Mouse (Mus musculus) midbrain, embryonic 13.5 days (tissue): Measurements from ENCODE around the gene Plppr5. TPM values are rescaled to one million over a fixed set of nuclear protein-coding genes. Genes with fewer than 3 reads are reported as not detected.

Experiments used
- ATAC-seq: fragments of 200-750 bp; cut with Nextera tagmentation; 2 replicates; pipeline ENCODE4 v1.8.0; 2017; ENCODE audit warnings: mild to moderate bottlenecking, moderate TSS enrichment, moderate library complexity
- H3K27ac ChIP-seq: fragments of 300-500 bp; sonication (generic); 2 replicates; pipeline ENCODE4 v1.5.1; 2015; ENCODE audit warnings: inconsistent platforms, mild to moderate bottlenecking, moderate library complexity
- H3K27me3 ChIP-seq: fragments of 300-500 bp; sonication (generic); 2 replicates; pipeline ENCODE4 v1.6.1; 2015; ENCODE audit warnings: mild to moderate bottlenecking, inconsistent platforms
- H3K36me3 ChIP-seq: fragments of 300-500 bp; sonication (generic); 2 replicates; pipeline ENCODE4 v1.6.1; 2015; ENCODE audit warnings: mild to moderate bottlenecking, inconsistent platforms
- H3K4me1 ChIP-seq: fragments of 300-500 bp; sonication (generic); replicated peaks from 2 replicates; pipeline ENCODE4 v1.6.1; 2015; ENCODE audit warnings: inconsistent platforms
- H3K4me2 ChIP-seq: fragments of 300-500 bp; sonication (generic); replicated peaks from 2 replicates; pipeline ENCODE4 v1.6.1; 2015; ENCODE audit warnings: moderate library complexity, mild to moderate bottlenecking, inconsistent platforms
- H3K4me3 ChIP-seq: fragments of 300-500 bp; sonication (generic); replicated peaks from 2 replicates; pipeline ENCODE4 v1.5.1; 2015; ENCODE audit warnings: mild to moderate bottlenecking, inconsistent platforms
- H3K9ac ChIP-seq: fragments of 300-500 bp; sonication (generic); replicated peaks from 2 replicates; pipeline ENCODE4 v1.6.1; 2015; ENCODE audit warnings: mild to moderate bottlenecking, inconsistent platforms
- H3K9me3 ChIP-seq: fragments of 300-500 bp; sonication (generic); 2 replicates; pipeline ENCODE4 v1.6.1; 2016; ENCODE audit warnings: mild to moderate bottlenecking, inconsistent platforms
- WGBS: fragments of 180-500 bp; shearing (Covaris S2); methylation state at CpG from one replicate; pipeline ENCODE4 v1.1.7; 2015; 5-methylcytosine and 5-hydroxymethylcytosine counted together
- polyA plus RNA-seq: library from polyadenylated mRNA; unstranded; fragments of >200 nt; fragmentation: Nextera tagmentation; extraction: Ambion mirVana; gene quantifications from 2 replicates; pipeline ENCODE4 v1.2.1, GENCODE M21; 2015

Gene Plppr5
- polyA plus RNA-seq, 1 experiment from 2014 or later = 1.8 TPM

GRCm38 (mm10) chr3:117614856-117615255, 40.2 kb downstream of the Plppr5 start:
- no peaks in the 10 kb centered on the region for H3K4me1 ChIP-seq
- H3K4me3 ChIP-seq = no peak overlapping the region
- H3K4me2 ChIP-seq = no peak overlapping the region
- no peaks in the 10 kb centered on the region for H3K36me3 ChIP-seq
- no peak overlapping the region for H3K9ac ChIP-seq
- WGBS = 61% methylated on average over 1 of the region's 1 CpGs
- no peak overlapping the region for H3K27ac ChIP-seq
- H3K27me3 ChIP-seq = no peaks in the 10 kb centered on the region
- no peaks in the 10 kb centered on the region for H3K9me3 ChIP-seq
- no peak for ATAC-seq

- Histone ChIP-seq H3K9ac (no peak overlapping the region), H3K4me3 (no peak overlapping the region), H3K27ac (no peak overlapping the region), H3K36me3 (no peaks in the 10 kb centered on the region), H3K4me1 (peaks cover 5% of the 10 kb centered on the region; the same call in 1 of the 2 replicates), H3K9me3 (no peaks in the 10 kb centered on the region), H3K4me2 (no peak overlapping the region), H3K27me3 (no peaks in the 10 kb centered on the region)
- WGBS = 92% methylated on average over 13 of the region's 13 CpGs
- no peak for ATAC-seq
These were observed 50.8 kb downstream of the Plppr5 start for GRCm38 (mm10) chr3:117625257-117626001.

GRCm38 (mm10) chr3:117628799-117629198, 54.2 kb downstream of the Plppr5 start:
- H3K27ac ChIP-seq = no peak overlapping the region
- H3K4me3 ChIP-seq = no peak overlapping the region
- ATAC-seq = 0 out of 2 replicates have a peak, but pooled peaks have one; percentile 30
- H3K9ac ChIP-seq = no peak overlapping the region
- no peaks in the 10 kb centered on the region for H3K9me3 ChIP-seq
- no peak overlapping the region for H3K4me2 ChIP-seq
- H3K4me1 ChIP-seq = peaks cover 5% of the 10 kb centered on the region; the same call in 1 of the 2 replicates
- H3K36me3 ChIP-seq = no peaks in the 10 kb centered on the region
- no peaks in the 10 kb centered on the region for H3K27me3 ChIP-seq
- WGBS = 23% methylated on average over 3 of the region's 3 CpGs

GRCm38 (mm10) chr3:117630332-117630731, 55.7 kb downstream of the Plppr5 start:
- H3K27me3 ChIP-seq = no peaks in the 10 kb centered on the region
- H3K27ac ChIP-seq = no peak overlapping the region
- no peak overlapping the region for H3K9ac ChIP-seq
- no peaks in the 10 kb centered on the region for H3K9me3 ChIP-seq
- H3K4me1 ChIP-seq = peaks cover 5% of the 10 kb centered on the region; the same call in 1 of the 2 replicates
- no peak overlapping the region for H3K4me3 ChIP-seq
- no peaks in the 10 kb centered on the region for H3K36me3 ChIP-seq
- no peak for ATAC-seq
- H3K4me2 ChIP-seq = no peak overlapping the region
- 76% methylated on average over 2 of the region's 2 CpGs for WGBS

- Histone ChIP-seq H3K4me1 (no peaks in the 10 kb centered on the region), H3K9me3 (no peaks in the 10 kb centered on the region), H3K27ac (no peak overlapping the region), H3K36me3 (no peaks in the 10 kb centered on the region), H3K4me2 (no peak overlapping the region), H3K27me3 (no peaks in the 10 kb centered on the region), H3K4me3 (no peak overlapping the region), H3K9ac (no peak overlapping the region)
- ATAC-seq = no peak
- 80% methylated on average over 8 of the region's 8 CpGs for WGBS
These were observed 74.0 kb downstream of the Plppr5 start for GRCm38 (mm10) chr3:117648612-117649011.

GRCm38 (mm10) chr3:117664316-117664715, 89.7 kb downstream of the Plppr5 start:
- Histone ChIP-seq H3K4me3 (no peak overlapping the region), H3K4me2 (no peak overlapping the region), H3K9ac (no peak overlapping the region), H3K36me3 (no peaks in the 10 kb centered on the region), H3K27ac (no peak overlapping the region), H3K27me3 (no peaks in the 10 kb centered on the region), H3K9me3 (no peaks in the 10 kb centered on the region), H3K4me1 (no peaks in the 10 kb centered on the region)
- no peak for ATAC-seq
- 66% methylated on average over 1 of the region's 1 CpGs for WGBS

- no peak for ATAC-seq
- Histone ChIP-seq H3K9ac (no peak overlapping the region), H3K4me2 (no peak overlapping the region), H3K4me3 (no peak overlapping the region), H3K9me3 (no peaks in the 10 kb centered on the region), H3K27ac (no peak overlapping the region), H3K36me3 (no peaks in the 10 kb centered on the region), H3K27me3 (no peaks in the 10 kb centered on the region), H3K4me1 (no peaks in the 10 kb centered on the region)
- 83% methylated on average over 6 of the region's 6 CpGs for WGBS
These were observed 104.6 kb downstream of the Plppr5 start for GRCm38 (mm10) chr3:117679189-117679588.

- Histone ChIP-seq H3K9me3 (no peaks in the 10 kb centered on the region), H3K27me3 (no peaks in the 10 kb centered on the region), H3K4me3 (no peak overlapping the region), H3K27ac (no peak overlapping the region), H3K9ac (no peak overlapping the region), H3K4me2 (no peak overlapping the region), H3K36me3 (no peaks in the 10 kb centered on the region), H3K4me1 (no peaks in the 10 kb centered on the region)
- no peak for ATAC-seq
- WGBS = 67% methylated on average over 6 of the region's 6 CpGs
These were observed 110.0 kb downstream of the Plppr5 start for GRCm38 (mm10) chr3:117684640-117685039.

- Histone ChIP-seq H3K4me2 (no peak overlapping the region), H3K9ac (no peak overlapping the region), H3K9me3 (no peaks in the 10 kb centered on the region), H3K36me3 (no peaks in the 10 kb centered on the region), H3K4me3 (no peak overlapping the region), H3K27me3 (no peaks in the 10 kb centered on the region), H3K4me1 (no peaks in the 10 kb centered on the region), H3K27ac (no peak overlapping the region)
- 84% methylated on average over 3 of the region's 3 CpGs for WGBS
- ATAC-seq = no peak
These were observed 111.4 kb downstream of the Plppr5 start for GRCm38 (mm10) chr3:117686036-117686435.

GRCm38 (mm10) chr3:117686648-117687047, 112.0 kb downstream of the Plppr5 start:
- WGBS = 86% methylated on average over 7 of the region's 7 CpGs
- no peak overlapping the region for H3K27ac ChIP-seq
- H3K4me3 ChIP-seq = no peak overlapping the region
- no peaks in the 10 kb centered on the region for H3K9me3 ChIP-seq
- H3K36me3 ChIP-seq = no peaks in the 10 kb centered on the region
- H3K27me3 ChIP-seq = no peaks in the 10 kb centered on the region
- no peak overlapping the region for H3K9ac ChIP-seq
- no peaks in the 10 kb centered on the region for H3K4me1 ChIP-seq
- H3K4me2 ChIP-seq = no peak overlapping the region
- ATAC-seq = no peak

- Histone ChIP-seq H3K4me1 (no peaks in the 10 kb centered on the region), H3K9ac (no peak overlapping the region), H3K4me3 (no peak overlapping the region), H3K9me3 (no peaks in the 10 kb centered on the region), H3K27me3 (no peaks in the 10 kb centered on the region), H3K4me2 (no peak overlapping the region), H3K36me3 (no peaks in the 10 kb centered on the region), H3K27ac (no peak overlapping the region)
- 47% methylated on average over 1 of the region's 1 CpGs for WGBS
- ATAC-seq = no peak
These were observed 120.1 kb downstream of the Plppr5 start for GRCm38 (mm10) chr3:117694736-117695135.

- Histone ChIP-seq H3K9ac (no peak overlapping the region), H3K36me3 (no peaks in the 10 kb centered on the region), H3K27me3 (no peaks in the 10 kb centered on the region), H3K4me1 (no peaks in the 10 kb centered on the region), H3K4me2 (no peak overlapping the region), H3K27ac (no peak overlapping the region), H3K4me3 (no peak overlapping the region), H3K9me3 (no peaks in the 10 kb centered on the region)
- ATAC-seq = no peak
- WGBS = 87% methylated on average over 5 of the region's 5 CpGs
These were observed 121.7 kb downstream of the Plppr5 start for GRCm38 (mm10) chr3:117696350-117696749.

GRCm38 (mm10) chr3:117708788-117709187, 134.2 kb downstream of the Plppr5 start:
- Histone ChIP-seq H3K9ac (no peak overlapping the region), H3K9me3 (no peaks in the 10 kb centered on the region), H3K4me3 (no peak overlapping the region), H3K27ac (no peak overlapping the region), H3K36me3 (no peaks in the 10 kb centered on the region), H3K4me2 (no peak overlapping the region), H3K4me1 (no peaks in the 10 kb centered on the region), H3K27me3 (no peaks in the 10 kb centered on the region)
- no peak for ATAC-seq
